Mouse (Mus musculus) left cerebral cortex, adult 11 months (tissue): ENCODE data around the gene Egr2.

Source experiments
- DNase-seq: peaks from one replicate; pipeline ENCODE4 v3.0.0; 2022; ENCODE audit warnings: low spot score

The Egr2 gene

GRCm38 (mm10) chr10:67535256-67535655, at the start of gene Egr2:
TSS of gene Egr2 (plus strand) at chr10:67535475.
- DNase-seq: no peak

DNA sequence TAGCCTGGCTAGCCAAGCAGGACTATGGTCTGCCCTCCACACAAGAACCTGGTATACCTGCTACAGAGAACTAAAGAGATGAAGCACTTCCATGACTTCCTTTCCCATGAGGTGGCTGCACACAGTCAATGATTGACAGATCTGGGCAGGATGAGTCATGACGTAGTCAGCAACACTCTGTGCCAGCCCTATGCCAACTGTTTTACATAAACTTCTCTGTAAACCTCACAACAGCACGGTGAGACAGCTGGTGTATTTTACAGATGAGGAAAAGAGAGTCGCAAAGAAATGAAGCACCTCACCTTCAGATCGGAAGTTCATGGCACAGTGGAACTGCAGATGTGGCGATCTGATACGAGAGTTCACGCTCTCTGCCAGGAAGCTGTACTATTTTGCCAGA, 47.8 kb upstream of the Egr2 start:
- no peak for DNase-seq

- DNase-seq: no peak
Measured at GRCm38 (mm10) chr10:67489836-67490235, 45.4 kb upstream of the Egr2 start.

GRCm38 (mm10) chr10:67490632-67491031, 44.6 kb upstream of the Egr2 start:
- no peak for DNase-seq

DNA sequence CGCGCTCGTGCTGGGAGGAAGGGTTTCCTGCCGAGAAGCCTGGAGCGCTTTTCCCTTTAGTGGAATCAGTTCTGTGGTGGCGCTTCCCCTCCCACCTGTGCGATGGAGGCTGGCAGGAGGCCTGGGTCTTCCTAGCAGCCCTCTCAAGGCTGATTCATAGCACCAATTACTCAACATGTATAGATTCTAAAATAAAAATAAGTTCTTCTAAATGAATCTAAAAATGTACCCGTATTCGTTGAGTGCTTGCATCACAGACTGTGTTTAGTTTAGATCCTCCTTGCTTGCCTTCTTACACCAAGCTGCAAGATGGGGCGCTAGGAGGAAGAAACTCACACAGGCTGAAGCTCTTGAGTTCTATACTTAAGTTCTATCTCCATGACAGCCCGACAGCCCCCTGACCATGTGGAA, 43.1 kb upstream of the Egr2 start:
- DNase-seq: peak; percentile 27

- DNase-seq: no peak
Measured at GRCm38 (mm10) chr10:67493556-67493955, 41.7 kb upstream of the Egr2 start.

DNA sequence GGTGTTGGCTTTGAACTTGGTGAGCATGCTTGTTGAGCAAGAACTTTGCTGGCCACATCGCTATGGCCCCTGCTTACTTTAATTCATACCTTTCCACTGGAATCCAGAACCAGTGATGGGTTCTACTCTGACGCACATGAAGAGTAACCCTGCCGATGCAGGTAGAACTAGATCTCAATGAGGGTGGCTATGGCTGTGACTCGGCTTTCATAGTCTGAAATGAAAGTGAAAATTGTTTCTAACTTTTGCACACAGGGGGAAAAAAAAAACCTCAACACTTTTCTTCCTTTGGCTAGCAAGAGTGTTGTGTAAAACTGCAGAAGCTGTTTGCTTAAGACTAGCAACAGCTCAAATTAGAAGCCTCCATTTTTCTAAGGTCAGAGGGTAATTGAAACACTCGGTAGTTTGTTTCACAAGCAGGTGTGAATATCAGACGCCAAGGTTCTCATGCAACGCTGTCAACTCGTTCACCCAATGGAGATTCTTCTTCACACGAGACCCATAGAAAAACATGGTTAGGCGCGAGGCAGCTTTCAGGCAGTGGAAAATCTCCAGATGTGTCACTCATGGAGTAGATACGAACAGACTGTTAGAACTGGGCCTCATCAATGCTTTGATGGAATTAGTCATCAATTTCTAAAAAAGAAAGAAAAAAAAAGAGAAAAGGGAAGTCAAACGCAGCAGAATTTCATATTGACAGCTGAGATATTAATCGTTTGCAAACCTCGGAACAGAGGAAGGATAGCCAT, 38.0 kb upstream of the Egr2 start:
- DNase-seq: no peak

DNA sequence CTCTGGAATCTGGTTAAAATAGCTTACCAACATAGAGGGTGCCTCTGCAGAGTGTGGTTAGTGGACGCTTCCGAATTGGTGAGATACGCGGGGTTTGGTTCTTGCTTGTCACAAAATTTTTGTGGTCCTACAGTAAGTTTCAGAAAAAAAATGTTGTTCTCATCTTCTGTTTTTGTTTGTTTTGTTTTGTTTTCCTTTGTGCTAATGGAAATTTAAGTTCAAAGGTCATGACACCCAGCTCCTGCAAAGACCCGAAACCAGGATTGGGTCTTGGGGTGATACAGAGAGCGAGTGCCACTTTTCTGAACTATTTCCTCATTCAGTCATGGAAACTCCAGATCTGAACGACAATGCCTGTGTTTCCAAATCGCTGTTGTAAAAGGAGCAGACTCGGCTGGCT, 37.3 kb upstream of the Egr2 start:
- no peak for DNase-seq

DNA sequence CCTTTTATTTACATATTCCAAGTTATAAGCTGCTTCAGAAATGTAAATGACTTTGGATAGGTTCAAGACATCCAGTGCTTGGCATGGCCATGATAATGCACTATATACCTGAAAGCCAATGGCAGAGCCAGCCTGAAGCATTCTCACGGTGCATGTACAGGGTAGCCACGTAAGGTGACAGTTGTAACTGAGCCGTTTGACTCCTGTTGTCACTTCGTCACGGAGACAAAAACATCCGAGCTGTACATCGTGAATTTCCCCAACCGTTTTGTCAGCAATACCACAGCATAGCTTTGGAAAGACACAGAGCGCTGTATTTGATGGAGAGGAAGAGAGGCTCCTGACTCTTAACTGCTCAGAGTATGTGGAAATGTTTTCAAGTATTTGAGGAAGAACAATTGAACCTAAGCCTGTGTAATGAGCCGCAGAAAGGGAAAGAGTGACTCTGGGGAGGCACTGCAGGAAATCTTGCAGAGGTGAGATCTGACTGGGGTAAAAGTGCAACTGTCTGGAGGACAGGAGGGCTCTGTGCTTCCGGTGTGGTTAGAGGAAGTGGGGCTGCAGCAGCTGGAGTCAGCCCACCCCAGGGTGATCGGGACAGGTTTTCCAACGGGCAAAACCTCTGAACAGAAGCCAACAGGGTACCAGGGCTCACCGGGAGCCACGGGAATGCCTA, 31.8 kb upstream of the Egr2 start:
- no peak for DNase-seq

GRCm38 (mm10) chr10:67504046-67504445, 31.2 kb upstream of the Egr2 start:
- DNase-seq: no peak

- DNase-seq: no peak
Measured at GRCm38 (mm10) chr10:67505248-67505647, 30.0 kb upstream of the Egr2 start.

- peak; percentile 16 for DNase-seq
Measured at GRCm38 (mm10) chr10:67512211-67512610, 23.1 kb upstream of the Egr2 start.

- DNase-seq: no peak
Measured at GRCm38 (mm10) chr10:67512871-67513270, 22.4 kb upstream of the Egr2 start.

GRCm38 (mm10) chr10:67518733-67519132, 16.5 kb upstream of the Egr2 start:
- no peak for DNase-seq

GRCm38 (mm10) chr10:67524130-67524529, 11.1 kb upstream of the Egr2 start:
- DNase-seq: no peak

DNA sequence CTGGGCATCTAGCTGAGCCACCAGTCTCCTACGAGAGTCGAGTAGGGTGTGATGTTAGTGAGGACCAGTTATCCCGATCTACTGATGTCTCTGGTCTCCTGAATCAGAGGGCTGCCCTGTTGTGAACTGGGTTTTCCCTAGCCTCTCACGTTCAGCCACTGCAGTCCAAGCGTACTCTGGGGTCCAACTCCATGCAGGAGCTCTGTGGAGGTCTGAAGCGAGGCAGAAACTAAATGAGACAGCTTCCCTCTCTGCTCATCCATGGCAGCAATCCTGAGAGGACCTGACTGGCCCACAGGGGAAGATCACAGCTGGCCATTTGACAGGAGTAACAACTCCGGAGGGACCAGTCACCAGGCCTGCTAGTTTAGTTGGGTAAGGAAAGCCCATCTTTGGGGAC, 10.6 kb upstream of the Egr2 start:
- DNase-seq: no peak

- DNase-seq: no peak
Measured at GRCm38 (mm10) chr10:67526435-67526834, 8.8 kb upstream of the Egr2 start.

DNA sequence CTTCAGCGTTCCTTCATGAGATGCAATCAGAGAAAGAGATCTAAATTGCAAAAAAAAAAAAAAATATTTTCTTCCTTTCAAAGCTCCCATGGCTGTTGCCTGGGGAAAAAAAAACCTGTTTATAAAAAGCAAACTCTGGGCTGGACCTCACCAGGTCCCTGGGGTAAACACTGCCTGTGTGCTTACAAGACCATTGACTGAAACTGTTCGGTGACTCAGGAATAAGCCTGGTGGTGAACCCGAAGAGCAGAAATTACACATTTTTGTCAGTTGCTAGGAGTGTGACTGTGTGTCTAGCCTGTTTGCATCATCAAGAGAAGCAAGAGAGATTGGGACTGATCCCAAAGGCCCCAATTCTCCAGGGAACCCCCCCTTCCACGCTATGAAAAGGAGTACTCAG, 5.5 kb upstream of the Egr2 start:
- no peak for DNase-seq

DNA sequence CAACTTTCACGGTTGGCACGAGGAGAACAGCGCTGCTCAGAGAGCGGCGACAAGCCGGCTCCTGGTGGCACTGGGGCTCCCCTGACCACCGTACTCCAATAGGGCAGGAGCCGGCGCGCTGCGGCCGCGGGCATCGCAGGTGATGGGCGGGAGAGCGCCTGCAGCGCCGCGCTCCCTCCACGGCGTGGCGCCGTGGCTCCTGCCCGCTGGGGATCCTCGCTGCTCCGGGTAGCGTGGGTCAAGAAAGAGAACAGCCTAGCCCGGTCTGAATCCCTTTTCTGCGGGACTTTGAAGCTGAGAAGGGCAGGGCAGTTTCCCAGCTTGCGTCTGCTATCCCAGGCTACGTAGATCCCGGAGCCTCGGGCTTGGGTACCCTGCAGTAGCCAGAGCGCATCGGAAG, 697 bp downstream of the Egr2 start:
- no peak for DNase-seq

- no peak for DNase-seq
Measured at GRCm38 (mm10) chr10:67536621-67537141, 1.4 kb downstream of the Egr2 start.

DNA sequence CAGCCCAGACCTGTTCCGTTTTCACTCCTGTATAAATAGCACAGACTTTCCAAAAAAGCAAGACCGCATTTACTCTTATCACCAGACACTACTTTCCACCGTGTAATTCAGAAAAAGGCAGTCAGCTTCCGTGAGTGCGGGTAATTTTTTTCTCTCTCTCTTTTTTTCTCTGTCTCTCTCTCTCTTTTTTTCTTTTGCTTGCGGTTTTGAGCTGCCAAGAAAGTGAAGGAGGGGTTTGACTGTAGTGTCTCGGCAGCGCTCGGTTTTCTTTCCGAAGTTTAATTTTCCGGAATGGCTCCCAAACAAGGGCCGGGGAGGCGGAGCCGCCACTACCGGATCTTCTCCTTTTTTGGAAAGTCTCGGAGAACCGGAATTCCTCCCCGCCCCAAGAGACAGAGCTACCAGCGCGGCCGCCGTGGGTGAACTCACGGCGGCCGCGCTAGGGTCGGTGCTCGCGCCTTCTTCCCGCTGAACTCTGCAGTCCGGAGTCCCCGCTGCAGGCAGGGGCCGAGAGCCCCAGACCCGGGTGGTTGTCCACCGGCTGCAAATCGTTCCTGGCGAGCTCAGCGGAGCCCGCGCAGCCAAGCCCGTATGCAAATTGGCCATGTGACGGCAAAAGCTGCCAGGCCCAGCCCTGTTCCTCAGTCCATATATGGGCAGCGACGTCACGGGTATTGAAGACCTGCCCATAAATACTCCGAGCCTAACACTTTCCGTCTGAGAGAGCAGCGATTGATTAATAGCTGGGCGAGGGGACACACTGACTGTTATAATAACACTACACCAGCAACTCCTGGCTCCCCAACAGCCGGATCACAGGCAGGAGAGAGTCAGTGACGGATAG, 2.1 kb downstream of the Egr2 start:
- peak; percentile 83 for DNase-seq

- no peak for DNase-seq
Measured at GRCm38 (mm10) chr10:67538106-67538505, 2.8 kb downstream of the Egr2 start.
